Mouse (Mus musculus) right cerebral cortex, adult 2 months (tissue): ENCODE results near the gene Suco.

Experiments used
- DNase-seq, 2 experiments: peaks; one replicate each; pipeline ENCODE4 v3.0.0; 2021 to 2022; ENCODE audit warnings: low spot score in 2 of 2

Suco gene

GRCm38 (mm10) chr1:161876553-161877447, at the start of gene Suco:
Gene Suco, minus strand, starts transcription at chr1:161876682.
- DNase-seq: peak; percentile 100

- DNase-seq: no peak
Observed at GRCm38 (mm10) chr1:161925281-161925805, 48.9 kb upstream of the Suco start.

- DNase-seq: no peak
Observed at GRCm38 (mm10) chr1:161924321-161924720, 47.8 kb upstream of the Suco start.

GRCm38 (mm10) chr1:161921928-161922327, 45.4 kb upstream of the Suco start:
- DNase-seq: no peak

- no peak for DNase-seq
Observed at GRCm38 (mm10) chr1:161920475-161921454, 44.3 kb upstream of the Suco start.

GRCm38 (mm10) chr1:161919594-161919993, 43.1 kb upstream of the Suco start:
- DNase-seq: no peak

- DNase-seq: no peak
Observed at GRCm38 (mm10) chr1:161918682-161919372, 42.3 kb upstream of the Suco start.

GRCm38 (mm10) chr1:161917940-161918484, 41.5 kb upstream of the Suco start:
- no peak for DNase-seq

- DNase-seq: no peak
Observed at GRCm38 (mm10) chr1:161916036-161916435, 39.6 kb upstream of the Suco start.

- no peak for DNase-seq
Observed at GRCm38 (mm10) chr1:161913648-161913984, 37.1 kb upstream of the Suco start.

GRCm38 (mm10) chr1:161912940-161913647, 36.6 kb upstream of the Suco start:
- no peak for DNase-seq

GRCm38 (mm10) chr1:161909074-161909473, 32.6 kb upstream of the Suco start:
- no peak for DNase-seq

GRCm38 (mm10) chr1:161907795-161908457, 31.4 kb upstream of the Suco start:
- no peak for DNase-seq

GRCm38 (mm10) chr1:161907111-161907510, 30.6 kb upstream of the Suco start:
- DNase-seq: no peak

GRCm38 (mm10) chr1:161902692-161903452, 26.4 kb upstream of the Suco start:
- DNase-seq: no peak

GRCm38 (mm10) chr1:161900129-161900528, 23.6 kb upstream of the Suco start:
- no peak for DNase-seq

GRCm38 (mm10) chr1:161897235-161897634, 20.8 kb upstream of the Suco start:
- no peak for DNase-seq

GRCm38 (mm10) chr1:161896130-161896529, 19.6 kb upstream of the Suco start:
- DNase-seq: no peak

- DNase-seq: no peak
Observed at GRCm38 (mm10) chr1:161895014-161895413, 18.5 kb upstream of the Suco start.
